Mouse (Mus musculus) Patski (cell line): ENCODE results near the gene Enoph1. TPM values are rescaled to one million over a fixed set of nuclear protein-coding genes. Genes with fewer than 3 reads are reported as not detected.

Experiments
- ATAC-seq: fragments of 100-300 bp; one replicate; pipeline ENCODE4 v1.8.0; 2021
- CTCF ChIA-PET: fragments of 350-600 bp; sonication (Branson Sonifier 250); formaldehyde crosslinking; loops from one replicate; lab custom pipeline; 2022; ENCODE audit warnings: inconsistent platforms; lab: Charles Lee
- POLR2A ChIA-PET: fragments of 350-600 bp; sonication (Branson Sonifier 250); formaldehyde crosslinking; loops from one replicate; lab custom pipeline; 2022; ENCODE audit warnings: antibody characterized with exemption, inconsistent platforms; lab: Charles Lee
- DNase-seq: peaks from one replicate; pipeline ENCODE4 v3.0.0-alpha.2; 2011; ENCODE audit warnings: low read depth, low spot score
- H3K27me3 ChIP-seq: fragments of 371-371 bp; one replicate; pipeline ENCODE4 v1.5.1; 2021
- CTCF ChIP-seq: fragments of 100-300 bp; IDR thresholded peaks from one replicate; pipeline ENCODE4 v1.5.1; 2021
- in situ Hi-C: fragments of 300-500 bp; cut with MboI; formaldehyde crosslinking; loops from 3 replicates; pipeline ENCODE4 v1.11.1; 2018; ENCODE audit warnings: low pct_unique_long_range_greater_than_20kb, mixed read lengths
- polyA plus RNA-seq: library from polyadenylated mRNA; unstranded; gene quantifications from one replicate; pipeline ENCODE4 v1.2.3, GENCODE M21; 2021

Gene Enoph1
- polyA plus RNA-seq, 1 experiment from 2014 or later = 24.8 TPM

DNA sequence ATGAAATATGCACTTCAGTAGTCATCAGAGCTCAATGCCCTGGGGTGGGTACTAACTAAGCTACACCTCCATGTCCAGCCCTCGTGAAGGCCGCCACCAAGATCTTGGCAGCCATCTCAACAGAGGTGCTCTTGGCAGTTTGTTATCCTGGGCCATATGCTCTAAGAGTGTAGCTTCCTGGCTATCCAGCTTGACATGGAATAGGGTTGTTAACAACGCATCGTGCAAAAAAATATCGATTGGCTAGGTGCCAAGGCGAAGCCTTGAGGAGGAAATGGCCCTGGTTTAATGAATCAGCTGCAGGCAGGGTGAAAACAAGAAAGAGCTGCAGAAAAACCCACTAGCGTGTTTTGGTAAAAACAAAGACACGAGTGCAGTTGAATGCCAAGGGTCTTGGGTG lies 45.3 kb downstream of the Enoph1 start:
- in situ Hi-C loops = no loop called here
- H3K27me3 ChIP-seq = peaks cover 5% of the 10 kb centered on the region
- ChIA-PET CTCF (interaction anchor here (1.1 to 1.2 kb wide), 2 partner anchors 10 to 24 kb away, joined by 3 to 4 read pairs; no protein-coding TSS in a partner anchor), POLR2A (no interaction called here)
- no peak for DNase-seq
- TF ChIP-seq CTCF = no peak
- ATAC-seq = no peak

DNA sequence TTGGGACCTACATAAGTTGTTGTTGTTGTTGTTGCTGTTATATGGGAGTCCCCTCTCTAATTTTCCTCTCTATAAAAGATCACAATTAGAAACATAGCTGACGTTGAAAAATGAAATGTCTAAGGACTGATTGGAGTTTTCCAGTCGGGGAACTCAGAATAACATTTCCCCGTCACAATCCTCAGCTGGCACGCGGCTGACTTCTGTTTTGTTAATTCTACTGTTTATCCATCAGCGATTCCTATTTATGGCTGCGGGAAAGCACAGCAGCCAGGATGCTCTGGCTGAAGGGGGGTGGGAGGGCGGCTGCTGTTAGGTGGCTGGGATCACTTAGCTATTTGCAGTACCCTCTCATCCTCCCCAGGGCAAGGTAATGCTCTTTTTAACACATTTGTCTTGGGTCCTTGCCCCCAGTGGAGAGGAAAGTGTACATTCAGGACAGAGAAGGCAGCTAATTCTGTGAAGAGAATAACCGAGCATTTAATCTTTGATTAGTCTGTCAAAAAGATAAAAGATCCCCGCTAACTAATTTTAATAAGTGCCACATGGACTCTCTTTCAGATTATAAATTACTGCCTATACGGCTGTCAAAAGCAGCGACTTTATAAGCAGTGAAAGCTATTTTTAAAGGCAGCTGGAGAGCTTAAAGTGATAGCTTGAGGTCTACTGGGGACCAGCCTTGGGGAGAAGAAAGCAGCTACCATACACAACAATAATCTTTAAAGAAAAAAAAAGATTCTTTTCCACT lies 50.9 kb downstream of the Enoph1 start:
- peaks cover 5% of the 10 kb centered on the region for H3K27me3 ChIP-seq
- TF ChIP-seq CTCF = no peak
- ATAC-seq (no peak), DNase-seq (no peak)
- ChIA-PET POLR2A (no interaction called here), CTCF (interaction anchor here (1.1 to 1.4 kb wide), 2 partner anchors 8 to 10 kb away, joined by 3 to 6 read pairs; no protein-coding TSS in a partner anchor)
- in situ Hi-C loops = no loop called here

DNA sequence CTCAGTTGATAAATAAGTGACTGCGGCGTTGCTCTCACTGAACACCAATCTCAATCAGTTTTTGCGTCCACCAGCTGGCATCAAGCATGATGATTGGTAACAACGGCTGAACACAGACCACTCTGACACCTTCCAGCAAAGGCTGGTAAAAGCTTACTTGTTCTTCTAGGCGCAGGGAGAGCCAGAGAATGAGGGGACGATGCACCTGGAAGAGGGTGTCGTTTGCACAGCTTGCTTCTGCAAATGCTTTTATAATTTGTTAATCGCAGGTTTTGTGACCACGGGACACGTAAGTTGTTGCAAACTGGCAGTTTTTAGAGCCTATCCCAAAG lies 51.4 kb downstream of the Enoph1 start:
- in situ Hi-C loops = no loop called here
- ATAC-seq = no peak
- peaks cover 5% of the 10 kb centered on the region for H3K27me3 ChIP-seq
- POLR2A ChIA-PET = no interaction called here
- TF ChIP-seq CTCF = no peak
- no peak for DNase-seq
- CTCF ChIA-PET = interaction anchor here (1.4 kb wide), 1 partner anchor 10 kb away, joined by 3 read pairs; no protein-coding TSS in a partner anchor

DNA sequence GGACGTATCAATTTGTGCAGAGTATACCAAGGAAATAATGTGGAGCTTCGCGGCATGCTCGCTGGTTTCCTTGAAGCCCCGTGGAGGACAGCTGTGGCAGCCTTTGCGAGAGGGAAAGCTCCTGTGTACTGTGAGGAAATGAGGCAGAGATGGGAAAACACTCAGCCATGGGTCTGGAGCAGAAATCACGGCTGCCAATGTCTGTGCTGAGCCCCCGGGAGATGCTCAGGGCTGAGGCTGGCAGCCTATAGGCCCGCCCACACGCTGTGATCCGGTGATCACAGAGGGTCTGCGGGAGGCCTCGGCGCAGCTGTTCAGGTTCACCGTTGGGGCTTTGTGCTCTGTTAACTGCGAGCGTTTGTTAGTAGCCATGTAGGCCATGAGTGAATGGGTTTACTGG lies 51.8 kb downstream of the Enoph1 start:
- POLR2A ChIA-PET = no interaction called here
- no peak for TF ChIP-seq CTCF
- in situ Hi-C loops = no loop called here
- ATAC-seq (no peak), DNase-seq (no peak)
- H3K27me3 ChIP-seq = peaks cover 5% of the 10 kb centered on the region
- CTCF ChIA-PET = interaction anchor here (1.4 kb wide), 1 partner anchor 11 kb away, joined by 3 read pairs; no protein-coding TSS in a partner anchor

DNA sequence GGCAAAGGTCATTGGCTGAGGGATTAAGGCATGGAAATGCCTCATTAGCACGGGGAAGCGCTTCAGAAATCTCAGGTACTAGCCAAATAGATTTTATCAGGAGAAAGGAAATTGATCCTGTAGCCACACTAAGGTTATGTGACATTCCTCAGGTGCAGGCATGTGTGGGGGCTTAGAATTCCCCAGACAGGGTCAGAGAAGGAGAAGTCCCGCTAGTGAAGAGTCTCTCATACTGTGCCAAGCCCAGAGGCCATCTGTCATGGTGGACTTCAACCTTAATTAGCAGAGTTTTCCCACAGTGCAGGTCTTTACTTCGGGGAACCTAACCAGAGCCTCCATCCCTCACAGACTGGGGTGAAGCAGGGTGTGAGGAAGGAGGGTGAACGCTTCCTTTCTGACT lies 57.2 kb downstream of the Enoph1 start:
- POLR2A ChIA-PET = no interaction called here
- no peak for TF ChIP-seq CTCF
- CTCF ChIA-PET = no interaction called here
- DNase-seq (no peak), ATAC-seq (no peak)
- no peaks in the 10 kb centered on the region for H3K27me3 ChIP-seq
- in situ Hi-C loops = no loop called here

DNA sequence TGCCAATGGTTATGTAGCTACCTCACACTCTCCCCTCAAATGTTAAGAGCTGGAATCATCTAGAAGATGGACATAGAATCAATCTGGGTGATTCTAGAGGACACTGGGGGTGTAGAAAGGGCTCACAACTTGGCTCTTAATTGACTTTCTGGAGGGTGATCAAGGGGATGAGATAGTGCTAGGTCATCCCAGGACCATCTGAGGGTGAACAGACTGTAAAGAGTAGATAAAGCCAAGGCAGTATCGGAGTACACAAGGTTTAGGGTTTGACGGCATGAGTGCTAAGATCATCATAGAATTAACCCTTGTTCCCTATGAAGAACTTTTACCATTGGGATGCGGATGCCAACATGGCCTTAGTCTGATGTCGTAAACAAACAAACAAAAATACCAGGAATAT lies 58.2 kb downstream of the Enoph1 start:
- H3K27me3 ChIP-seq = no peaks in the 10 kb centered on the region
- in situ Hi-C loops = no loop called here
- DNase-seq (no peak), ATAC-seq (no peak)
- no peak for TF ChIP-seq CTCF
- ChIA-PET POLR2A (no interaction called here), CTCF (no interaction called here)

DNA sequence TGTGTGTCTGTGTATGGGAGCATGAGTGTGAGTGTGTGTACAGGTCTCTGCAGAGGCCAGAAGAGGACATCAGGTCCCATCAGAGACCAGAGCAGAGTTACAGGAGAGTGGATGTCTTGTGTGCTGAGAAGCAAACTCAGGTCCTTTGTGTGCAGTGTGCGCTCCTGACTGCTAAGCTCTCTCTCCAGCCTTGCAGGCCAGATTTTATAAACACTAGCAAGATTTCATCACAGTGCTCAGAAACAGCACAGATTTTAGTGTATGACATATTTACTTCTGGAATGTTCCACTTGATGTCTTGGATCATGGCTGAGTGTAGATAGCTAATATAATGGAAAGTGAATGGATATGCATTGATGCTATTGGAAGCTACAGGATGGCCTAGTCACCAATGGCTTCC lies 62.6 kb downstream of the Enoph1 start:
- ATAC-seq (no peak), DNase-seq (no peak)
- TF ChIP-seq CTCF = no peak
- CTCF ChIA-PET = no interaction called here
- in situ Hi-C loops = no loop called here
- no peaks in the 10 kb centered on the region for H3K27me3 ChIP-seq
- POLR2A ChIA-PET = no interaction called here

DNA sequence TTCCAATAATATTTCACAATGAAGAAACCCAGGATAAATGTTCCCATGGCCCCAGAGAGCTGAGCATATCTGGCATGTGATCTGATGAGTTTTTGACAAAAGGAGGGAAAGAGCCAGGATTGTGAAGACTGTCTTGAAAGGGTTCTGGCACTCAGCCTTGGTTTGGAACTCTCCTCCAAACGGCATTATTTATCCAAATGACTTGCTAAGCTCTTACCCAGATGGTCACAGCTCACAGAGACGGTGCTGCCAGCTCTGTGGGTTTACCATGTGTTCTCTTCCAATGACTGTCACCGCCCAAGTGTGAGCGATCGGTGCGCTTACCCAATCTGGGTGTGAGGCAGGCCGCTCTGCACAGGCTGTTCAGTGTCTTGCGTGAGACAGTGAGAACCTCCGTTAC lies 69.1 kb downstream of the Enoph1 start:
- no peaks in the 10 kb centered on the region for H3K27me3 ChIP-seq
- in situ Hi-C loops = no loop called here
- ATAC-seq (no peak), DNase-seq (no peak)
- TF ChIP-seq CTCF = no peak
- CTCF ChIA-PET = interaction anchor here (1.1 kb wide), 1 partner anchor 24 kb away, joined by 3 read pairs; no protein-coding TSS in a partner anchor
- POLR2A ChIA-PET = no interaction called here

DNA sequence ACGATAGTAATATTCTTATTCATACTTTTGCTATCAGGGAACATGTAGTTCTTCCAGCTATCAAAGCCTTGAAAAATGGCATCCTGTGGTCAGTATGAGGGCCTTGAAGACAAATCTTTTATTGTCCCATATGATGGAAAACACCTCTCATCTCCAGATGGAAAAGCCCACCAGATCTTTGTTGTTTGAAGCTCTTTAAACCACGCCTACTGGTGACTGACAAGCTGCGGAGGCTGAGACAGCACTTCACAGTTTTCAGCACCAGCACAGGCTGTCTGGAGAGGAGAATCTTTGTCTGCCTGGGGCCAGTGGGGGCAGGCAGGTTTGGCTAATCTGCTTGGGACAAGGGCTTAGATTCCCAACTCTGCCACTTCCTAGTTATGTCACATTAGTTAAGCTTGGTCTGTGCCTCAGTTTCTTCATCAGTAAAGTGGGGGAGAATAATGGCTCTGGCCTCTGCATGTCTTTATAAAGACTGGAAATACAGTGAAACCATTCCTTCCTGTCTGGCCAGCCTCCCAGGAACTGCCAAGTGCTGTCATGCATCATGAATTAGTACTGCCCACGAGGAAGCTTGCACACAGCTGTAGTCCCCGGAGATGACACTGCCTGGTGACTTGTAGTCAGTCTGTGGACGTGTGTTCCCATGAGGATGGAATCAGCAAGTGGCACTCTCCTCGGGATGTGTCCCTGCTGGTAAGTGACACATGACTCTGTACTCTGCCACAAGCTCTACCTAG lies 69.9 kb downstream of the Enoph1 start:
- no peak for TF ChIP-seq CTCF
- H3K27me3 ChIP-seq = no peaks in the 10 kb centered on the region
- ATAC-seq (no peak), DNase-seq (no peak)
- in situ Hi-C loops = no loop called here
- ChIA-PET POLR2A (no interaction called here), CTCF (interaction anchor here (1.1 kb wide), 2 partner anchors 25 to 44 kb away, joined by 3 read pairs; no protein-coding TSS in a partner anchor)

DNA sequence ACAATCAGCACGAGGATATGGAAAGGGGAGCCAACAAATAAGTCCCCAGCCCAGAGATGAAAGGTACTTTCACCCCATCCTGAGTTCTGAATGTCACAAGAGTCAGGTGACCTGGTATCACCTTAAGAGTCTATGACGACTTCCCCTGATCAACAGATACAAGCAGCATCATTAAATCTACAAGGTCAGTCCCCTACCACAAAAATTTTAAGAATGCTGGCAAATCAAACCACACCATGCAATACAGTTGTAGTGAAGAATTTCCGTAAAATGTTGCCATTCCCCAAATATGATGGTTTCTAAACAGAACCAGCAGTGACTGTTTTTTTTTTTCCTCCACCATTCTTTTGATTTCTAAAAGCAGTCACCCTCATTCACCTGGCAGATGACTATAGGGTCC lies 70.8 kb downstream of the Enoph1 start:
- H3K27me3 ChIP-seq = no peaks in the 10 kb centered on the region
- in situ Hi-C loops = no loop called here
- no peak for TF ChIP-seq CTCF
- DNase-seq (no peak), ATAC-seq (no peak)
- ChIA-PET CTCF (interaction anchor here (1.1 kb wide), 1 partner anchor 45 kb away, joined by 3 read pairs; no protein-coding TSS in a partner anchor), POLR2A (no interaction called here)

DNA sequence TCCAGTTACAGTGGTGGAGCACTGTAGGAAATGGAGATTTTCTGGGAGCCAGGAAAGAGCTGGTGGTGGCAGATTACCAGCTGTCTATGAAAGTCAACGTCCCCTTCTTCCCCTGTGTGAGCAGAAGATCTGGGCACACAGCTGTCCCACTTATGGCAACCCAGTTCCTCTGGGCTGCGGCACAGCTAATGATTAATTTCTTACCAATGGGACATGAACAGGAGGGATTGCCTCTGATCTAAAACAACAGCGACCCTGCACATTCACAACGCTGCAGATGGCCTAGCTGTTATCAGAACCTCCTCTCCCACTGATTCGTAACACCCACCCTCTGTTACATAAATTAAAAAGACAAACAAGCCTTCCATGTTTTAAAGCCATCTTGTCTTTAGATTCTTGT lies 73.6 kb downstream of the Enoph1 start:
- TF ChIP-seq CTCF = no peak
- POLR2A ChIA-PET = no interaction called here
- no peaks in the 10 kb centered on the region for H3K27me3 ChIP-seq
- CTCF ChIA-PET = no interaction called here
- in situ Hi-C loops = no loop called here
- no peak for ATAC-seq
- DNase-seq = no peak

Other genes with a start within 250 kb of the Enoph1 start
- gene Vamp9, start 133.7 kb upstream of the Enoph1 start, polyA plus RNA-seq = not detected
- gene Hnrnpd, start 61.0 kb upstream of the Enoph1 start, polyA plus RNA-seq = 325 TPM
- 1.6 TPM for gene 4930524J08Rik, start 60.9 kb upstream of the Enoph1 start, polyA plus RNA-seq
- gene Hnrnpdl, start 321 bp upstream of the Enoph1 start, polyA plus RNA-seq = 171 TPM
- gene Tmem150c, start 119.8 kb downstream of the Enoph1 start, polyA plus RNA-seq = not detected